Mouse (Mus musculus) ovary, postnatal 10 days (tissue): ENCODE data around the gene Isg15.
"Not testable (repeated sequence)": the region's sequence is repeated elsewhere in the genome, so short reads cannot be mapped to it uniquely, and the experiment has no call there.

Source experiments
- DNase-seq: peaks from one replicate; pipeline ENCODE4 v3.0.0; 2022; ENCODE audit warnings: low spot score

Isg15 gene

GRCm38 (mm10) chr4:156154771-156155170 is 45.8 kb downstream of the Isg15 start:
- no peak for DNase-seq

DNA sequence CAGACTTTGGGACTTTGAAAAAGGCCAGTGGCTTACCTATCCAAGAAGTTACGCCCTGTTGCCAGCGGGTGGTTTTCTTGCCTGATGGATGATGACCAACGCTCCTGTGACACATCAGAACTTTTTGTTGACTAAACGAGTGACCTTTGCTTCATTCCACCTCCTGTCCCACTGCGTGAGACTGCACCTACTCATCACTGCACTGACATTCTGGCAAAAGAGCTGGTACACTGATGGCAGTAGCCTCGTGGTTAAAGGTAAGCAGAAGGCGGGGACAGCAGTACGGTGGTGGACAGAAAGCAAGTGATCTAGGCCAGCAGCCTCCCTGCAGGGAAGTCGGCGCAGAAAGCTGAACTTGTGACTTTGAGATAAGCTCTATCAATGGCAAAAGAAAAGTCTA is 49.7 kb downstream of the Isg15 start:
- DNase-seq, result not testable (repeated sequence)
